Mouse (Mus musculus) activated CD4-positive, CD25-positive, alpha-beta regulatory T cell (primary cell): ENCODE measurements around the gene Cwf19l1. TPM values are rescaled to one million over a fixed set of nuclear protein-coding genes. Genes with fewer than 3 reads are reported as not detected.

Source experiments
- polyA plus RNA-seq, 2 experiments: library from polyadenylated mRNA; unstranded; fragments of 100-300 nt; shearing (Covaris generic); gene quantifications; one replicate each; pipeline ENCODE4 v1.2.1; 2017

Cwf19l1 gene
- polyA plus RNA-seq: 10 to 100 TPM; 31.9 to 41.8 TPM

DNA sequence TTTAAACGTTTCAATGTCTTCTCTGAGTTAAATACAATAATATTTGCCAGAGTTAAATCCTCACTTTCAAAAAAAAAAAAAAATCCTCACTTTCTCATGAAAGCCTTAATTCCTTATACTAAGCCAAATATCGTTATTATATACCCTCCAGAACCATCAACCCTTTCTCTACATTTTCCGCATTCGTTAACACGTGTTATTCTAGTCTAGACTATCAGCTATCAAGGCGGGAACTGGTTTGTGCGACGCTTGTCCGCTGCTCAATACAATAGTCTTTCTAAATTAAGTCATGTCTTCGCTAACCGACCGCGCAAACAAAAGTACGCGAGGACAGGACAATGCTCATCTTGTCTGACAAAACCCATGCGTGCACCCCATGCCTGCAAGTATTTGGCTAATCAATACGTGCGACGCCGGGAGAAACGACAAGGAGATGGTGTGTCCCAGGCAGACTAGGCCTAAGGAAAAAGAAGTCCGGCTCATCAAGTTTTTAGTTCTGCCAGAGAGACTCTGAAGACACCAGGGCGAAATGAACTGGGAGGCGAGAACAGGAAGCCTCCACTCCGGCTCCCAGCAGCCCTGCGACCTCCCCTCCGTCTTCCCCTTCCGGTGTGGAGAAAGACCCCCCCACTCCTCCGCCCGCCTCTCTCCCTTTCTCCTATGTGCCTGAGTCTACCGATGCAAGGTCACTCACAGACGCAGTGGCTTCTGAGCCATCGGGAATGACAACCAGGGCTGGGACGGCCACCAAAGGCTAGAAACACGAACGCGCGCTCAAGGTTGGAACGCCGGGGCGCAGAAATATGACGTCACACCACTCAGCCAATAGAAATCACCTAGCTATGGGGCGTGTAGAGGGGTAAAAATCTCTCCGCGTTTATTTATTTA is at the start of gene Cwf19l1:
Gene Cwf19l1, minus strand, starts transcription at position 805 of the 888 bp plus-strand sequence.

DNA sequence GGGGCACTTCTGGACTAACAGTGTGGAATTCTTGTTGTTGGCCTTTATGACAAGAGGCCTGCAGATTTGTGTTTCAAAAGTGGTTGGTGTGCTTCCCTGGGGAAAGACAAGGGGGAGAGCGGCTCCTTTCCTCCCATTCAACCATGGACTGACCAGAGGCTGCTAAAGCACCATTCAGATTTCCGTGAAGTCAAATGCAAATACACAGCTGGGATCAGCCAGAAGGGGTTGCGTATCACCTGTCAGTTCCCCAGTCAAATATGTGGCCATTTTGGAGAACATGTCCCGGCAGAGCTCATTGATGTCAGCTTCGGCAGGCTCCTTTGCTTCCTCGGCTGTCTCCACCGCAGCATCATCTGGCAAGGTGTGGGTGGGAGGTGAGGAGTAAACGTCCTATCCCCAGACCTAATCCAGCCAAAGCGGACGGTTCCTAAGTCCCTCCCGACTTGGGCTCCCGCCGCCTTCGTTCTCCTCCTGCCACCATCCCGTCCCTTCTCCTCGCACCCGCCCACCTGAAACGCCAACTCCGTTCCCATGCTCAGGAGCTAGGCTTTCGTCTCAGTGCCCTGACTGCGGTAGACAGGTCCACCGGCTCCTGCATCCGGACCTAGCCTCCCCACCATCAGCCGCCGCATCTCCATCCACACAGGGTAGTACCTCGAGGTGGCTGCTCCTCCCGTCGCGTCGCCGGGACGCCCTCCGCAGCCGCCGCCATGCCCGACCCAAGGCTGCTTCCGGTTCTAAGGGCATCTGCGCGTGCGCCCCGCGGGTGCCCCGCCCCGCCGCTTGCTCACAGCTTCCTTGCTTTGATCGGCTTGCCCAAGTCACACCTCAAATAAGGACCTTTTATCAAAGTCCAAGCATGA is 10.3 kb upstream of the Cwf19l1 start, which contains the start of gene Bloc1s2:
Gene Bloc1s2, minus strand, starts transcription at position 745 of the 866 bp plus-strand sequence.

DNA sequence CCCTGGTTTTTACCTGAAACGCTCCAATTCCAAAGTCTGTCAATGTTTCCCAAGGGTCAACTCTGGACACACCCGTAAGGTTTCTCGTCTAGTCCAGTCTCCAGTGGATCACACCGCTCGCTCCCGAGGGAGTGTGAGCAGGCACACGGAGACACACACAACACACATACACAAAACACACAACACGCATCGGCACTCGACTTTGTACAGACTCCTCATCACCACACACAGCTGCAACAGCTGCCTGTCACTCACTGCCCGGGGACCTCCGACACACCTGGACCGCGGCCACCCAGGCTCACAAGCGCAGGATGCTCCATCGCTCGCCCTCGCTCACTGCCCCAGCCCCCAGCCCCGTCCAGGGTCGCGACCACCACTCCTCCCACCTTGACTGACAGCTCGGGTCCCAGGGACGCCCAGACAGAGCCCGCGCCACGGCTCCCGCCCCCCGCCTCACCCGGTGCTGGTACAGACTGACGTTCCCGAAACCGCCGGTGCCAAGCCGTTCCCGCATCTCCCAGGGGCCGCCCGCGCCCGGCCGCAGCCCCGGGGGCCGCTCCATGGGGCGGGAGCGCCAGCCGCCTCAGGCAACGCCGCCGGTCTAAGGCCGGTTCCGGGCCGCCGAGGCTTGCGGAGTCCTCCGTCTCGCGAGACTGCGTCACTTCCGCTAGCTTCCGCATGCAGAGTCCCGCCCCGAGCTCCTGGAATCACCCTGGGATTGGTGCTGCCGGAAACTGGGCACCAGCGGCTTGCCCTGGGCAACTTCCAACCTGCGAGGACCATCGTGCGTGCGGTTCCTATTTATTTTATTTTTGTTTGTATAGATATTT is 28.6 kb downstream of the Cwf19l1 start, which contains the start of gene Chuk:
Gene Chuk, minus strand, starts transcription at position 650 of the 830 bp plus-strand sequence.

DNA sequence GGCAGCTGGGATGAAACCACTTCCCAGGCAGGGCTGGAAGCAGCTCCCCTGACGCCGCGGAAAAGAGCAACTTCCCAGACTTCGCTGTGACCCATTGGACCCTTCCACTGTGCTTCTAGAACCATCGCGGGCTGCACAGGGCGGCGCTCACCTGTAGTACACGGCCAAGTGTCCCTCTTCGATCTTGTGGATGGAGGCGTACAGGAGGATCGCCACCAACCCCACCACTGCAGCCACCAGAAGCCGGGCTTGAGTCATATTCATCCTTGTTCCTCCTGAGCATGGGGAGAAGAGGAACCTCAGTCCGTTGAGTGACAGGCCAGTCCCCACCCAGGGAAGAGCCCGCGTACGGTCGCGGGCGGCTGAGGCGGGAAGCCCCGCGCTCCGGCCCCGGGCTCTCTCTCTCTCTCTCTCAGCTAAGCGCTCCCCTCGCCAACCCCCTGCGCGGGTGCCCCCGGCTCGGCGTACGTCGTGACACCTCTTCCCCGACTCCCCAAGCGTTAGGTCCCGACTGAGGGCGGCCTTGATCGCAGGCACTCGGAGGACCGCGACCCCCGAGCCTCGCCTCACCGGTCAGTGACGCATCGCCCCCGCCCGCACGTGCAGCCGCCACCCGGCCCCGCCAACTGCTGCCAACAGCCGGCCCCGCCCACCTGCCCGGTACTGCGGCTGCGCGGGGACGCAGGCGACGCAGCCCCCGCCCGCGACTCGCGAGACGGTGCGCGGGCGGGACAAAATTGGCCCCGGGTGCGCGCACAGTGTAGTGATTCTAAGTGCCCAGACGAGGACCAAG is 66.4 kb downstream of the Cwf19l1 start, which contains the start of gene Erlin1:
Gene Erlin1, minus strand, starts transcription at position 665 of the 793 bp plus-strand sequence.

Other genes starting within 250 kb of the Cwf19l1 start
- gene Dnmbp, start 195.7 kb downstream of the Cwf19l1 start, polyA plus RNA-seq: 1 to 10 TPM; 4.0 to 5.5 TPM
- not detected for gene Cpn1, start 149.3 kb downstream of the Cwf19l1 start, polyA plus RNA-seq
- under 1 TPM in 1 of 2 experiments, not detected in 1; 0.21 TPM for gene Cyp2c23, start 106.7 kb downstream of the Cwf19l1 start, polyA plus RNA-seq
- 1 to 10 TPM; 2.9 to 8.7 TPM for gene Erlin1, start 66.1 kb downstream of the Cwf19l1 start, polyA plus RNA-seq
- gene Chuk, start 28.4 kb downstream of the Cwf19l1 start, polyA plus RNA-seq: 10 to 100 TPM; 75.2 to 77.6 TPM
- 100 to 1,000 TPM; 111 to 113 TPM for gene Bloc1s2, start 10.6 kb upstream of the Cwf19l1 start, polyA plus RNA-seq
- under 1 TPM in 1 of 2 experiments, not detected in 1; 0.06 TPM for gene Pkd2l1, start 56.6 kb upstream of the Cwf19l1 start, polyA plus RNA-seq
- under 1 TPM in 1 of 2 experiments, not detected in 1; 0.06 TPM for gene Scd3, start 67.4 kb upstream of the Cwf19l1 start, polyA plus RNA-seq
- 10 to 100 TPM; 36.7 to 37.9 TPM for gene Scd2, start 157.8 kb upstream of the Cwf19l1 start, polyA plus RNA-seq
- under 1 TPM in 1 of 2 experiments, not detected in 1; 0.69 TPM for gene Scd4, start 197.2 kb upstream of the Cwf19l1 start, polyA plus RNA-seq